12 mouse cellular contexts compared by ENCODE assay signal in genomic region chr13:63708567-63708966, GRCm38 (mm10).
"Had no signal": no experiment of that assay in that cellular context is flagged by ENCODE, and none has a peak within 500 bp of the region (broad histone marks: within the 10 kb centered on the region; RNA-seq: fewer than 3 reads in every experiment).

No protein-coding gene starts in this region.

- H3K27ac ChIP-seq: limb, embryonic 13.5 days; midbrain, embryonic 13.5 days; stomach, postnatal 0 days had no signal

- H3K4me2 ChIP-seq: limb, embryonic 13.5 days; midbrain, embryonic 13.5 days had no signal

- H3K4me3 ChIP-seq: limb, embryonic 13.5 days; midbrain, embryonic 13.5 days had no signal

- H3K9ac ChIP-seq: limb, embryonic 13.5 days; midbrain, embryonic 13.5 days had no signal

- DNase-seq: kidney, adult 8-10 months; kidney, postnatal 25 days; lung, adult 2 months; lung, postnatal 4 days; right cerebral cortex, postnatal 14 days; thymus, postnatal 4 days had no signal

- H3K9me3 ChIP-seq: midbrain, embryonic 13.5 days had no signal

- H3K4me1 ChIP-seq: midbrain, embryonic 13.5 days had no signal

- ATAC-seq: inflammation-experienced regulatory T-cells, adult 6 months; intestine, postnatal 0 days; lung, postnatal 0 days; midbrain, embryonic 13.5 days had no signal

- H3K36me3 ChIP-seq: limb, embryonic 13.5 days; midbrain, embryonic 13.5 days had no signal

- H3K27me3 ChIP-seq: limb, embryonic 13.5 days; midbrain, embryonic 13.5 days had no signal
